Mouse (Mus musculus): Measurements from ENCODE around the gene Parvg. TPM values are rescaled to one million over a fixed set of nuclear protein-coding genes. Genes with fewer than 3 reads are reported as not detected.

The Parvg gene
- polyA plus RNA-seq, 1 experiment from 2014 or later: 2.1 TPM

Other genes starting within 250 kb of the Parvg start
- gene Sult4a1, start 218.3 kb upstream of the Parvg start, polyA plus RNA-seq (2015; fragmentation: Nextera tagmentation; extraction: Ambion mirVana): 0.65 and 1.3 TPM in 2 replicates
- gene Pnpla5, start 200.9 kb upstream of the Parvg start, polyA plus RNA-seq (2015; fragmentation: Nextera tagmentation; extraction: Ambion mirVana): not detected in 2 replicates
- gene Pnpla3, start 156.2 kb upstream of the Parvg start, polyA plus RNA-seq (2015; fragmentation: Nextera tagmentation; extraction: Ambion mirVana): 0.53 and 1.1 TPM in 2 replicates
- gene Samm50, start 131.8 kb upstream of the Parvg start, polyA plus RNA-seq (2015; fragmentation: Nextera tagmentation; extraction: Ambion mirVana): 136 and 143 TPM in 2 replicates
- gene Parvb, start 92.0 kb upstream of the Parvg start, polyA plus RNA-seq (2015; fragmentation: Nextera tagmentation; extraction: Ambion mirVana): 3.1 and 3.5 TPM in 2 replicates
- gene Shisal1, start 123.1 kb downstream of the Parvg start, polyA plus RNA-seq (2015; fragmentation: Nextera tagmentation; extraction: Ambion mirVana): 1.9 and 2.0 TPM in 2 replicates
- gene Rtl6, start 233.8 kb downstream of the Parvg start, polyA plus RNA-seq (2015; fragmentation: Nextera tagmentation; extraction: Ambion mirVana): 16.6 and 17.7 TPM in 2 replicates

Data from kidney, embryonic 16.5 days (tissue).